Mouse (Mus musculus): ENCODE results near the gene Fam168a. TPM values are rescaled to one million over a fixed set of nuclear protein-coding genes. Genes with fewer than 3 reads are reported as not detected.

Gene Fam168a
- polyA plus RNA-seq, 1 experiment from 2014 or later: 46.1 TPM

DNA sequence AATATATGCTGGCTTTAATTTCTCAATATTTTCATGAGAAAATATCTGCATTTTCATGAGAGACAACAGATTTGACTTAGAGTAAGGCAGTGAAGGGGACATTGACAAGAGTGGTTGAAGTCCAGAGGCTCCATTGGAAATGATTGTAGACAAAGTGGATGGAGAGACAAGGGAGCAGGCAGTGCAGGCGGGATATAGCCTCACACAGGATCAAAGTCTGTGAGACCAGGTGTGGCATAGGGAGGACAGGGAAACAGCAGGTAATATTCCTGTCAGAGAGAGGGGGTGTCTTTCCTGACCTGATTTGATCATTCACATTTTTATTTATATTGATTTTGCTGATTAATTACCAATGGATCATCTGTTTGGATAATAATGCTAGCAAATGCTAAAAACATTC is 69.4 kb downstream of the Fam168a start:
- WGBS: 82% methylated on average over 1 of the region's 1 CpGs
- no peak for DNase-seq (ENCODE audit: low spot score)
- no peak for ATAC-seq (replicated peaks; ENCODE audit: low FRiP score, low TSS enrichment, low read depth)

DNA sequence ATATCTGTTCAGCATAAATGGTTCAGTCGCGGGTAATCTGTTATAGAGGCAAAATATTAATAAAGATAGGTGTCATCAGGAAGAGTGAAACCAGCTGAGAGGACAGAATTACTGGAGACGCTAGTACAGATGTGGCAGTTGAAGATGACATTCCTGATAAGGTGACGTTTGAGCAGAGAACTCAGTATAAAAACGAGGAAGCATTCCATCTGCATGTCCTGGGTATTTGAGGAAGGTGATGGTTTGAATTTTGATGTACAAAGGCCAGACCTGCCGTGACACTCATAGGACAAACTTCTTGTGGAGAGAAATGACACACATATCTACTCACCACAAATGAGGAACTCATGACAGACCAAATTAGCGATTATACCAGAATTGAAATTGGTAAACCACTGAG is 73.8 kb downstream of the Fam168a start:
- Histone ChIP-seq H3K4me1 (replicated peaks; ENCODE audit: control insufficient read depth, insufficient read depth, low read length) (no peaks in the 10 kb centered on the region; the same call in 1 of the 2 replicates), H3K27me3 (replicated peaks; ENCODE audit: control insufficient read depth, insufficient read depth, low read length) (no peaks in the 10 kb centered on the region), H3K27ac (ENCODE audit: low read depth) (no peak overlapping the region), H3K4me3 (ENCODE audit: low read depth, low read length) (no peak overlapping the region), H3K9ac (ENCODE audit: low read length) (no peak overlapping the region), H3K9me3 (ENCODE audit: control insufficient read depth, low read length) (no peaks in the 10 kb centered on the region), H3K4me2 (ENCODE audit: low read length) (no peak overlapping the region), H3K36me3 (ENCODE audit: control insufficient read depth, insufficient read depth, low read length) (no peaks in the 10 kb centered on the region)
- WGBS: 82% methylated on average over 7 of the region's 7 CpGs
- ATAC-seq (replicated peaks; ENCODE audit: low FRiP score, low TSS enrichment, low read depth) (no peak), DNase-seq (ENCODE audit: low spot score) (no peak)

More for the DNA sequence above, 69.4 kb downstream of the Fam168a start:
- no peaks in the 10 kb centered on the region for H3K36me3 ChIP-seq (ENCODE audit: control insufficient read depth, insufficient read depth, low read length)
- no peak overlapping the region for H3K9ac ChIP-seq (ENCODE audit: low read length)
- H3K9me3 ChIP-seq (ENCODE audit: control insufficient read depth, low read length): no peaks in the 10 kb centered on the region
- no peak overlapping the region for H3K4me2 ChIP-seq (ENCODE audit: low read length)
- H3K27me3 ChIP-seq (replicated peaks; ENCODE audit: control insufficient read depth, insufficient read depth, low read length): no peaks in the 10 kb centered on the region
- no peak overlapping the region for H3K4me3 ChIP-seq (ENCODE audit: low read depth, low read length)
- no peak overlapping the region for H3K27ac ChIP-seq (ENCODE audit: low read depth)
- H3K4me1 ChIP-seq (replicated peaks; ENCODE audit: control insufficient read depth, insufficient read depth, low read length): no peaks in the 10 kb centered on the region

GRCm38 (mm10) chr7:100784650-100785049 is 78.2 kb downstream of the Fam168a start:
- no peaks in the 10 kb centered on the region for H3K9me3 ChIP-seq (ENCODE audit: control insufficient read depth, low read length)
- no peak for DNase-seq (ENCODE audit: low spot score)
- 50% methylated on average over 2 of the region's 2 CpGs for WGBS
- H3K9ac ChIP-seq (ENCODE audit: low read length): no peak overlapping the region
- H3K36me3 ChIP-seq (ENCODE audit: control insufficient read depth, insufficient read depth, low read length): 0 out of 2 replicates have a peak, but pooled peaks cover 3% of the 10 kb centered on the region
- H3K4me3 ChIP-seq (ENCODE audit: low read depth, low read length): no peak overlapping the region
- no peak overlapping the region for H3K4me2 ChIP-seq (ENCODE audit: low read length)
- no peaks in the 10 kb centered on the region; the same call in 1 of the 2 replicates for H3K4me1 ChIP-seq (replicated peaks; ENCODE audit: control insufficient read depth, insufficient read depth, low read length)
- H3K27me3 ChIP-seq (replicated peaks; ENCODE audit: control insufficient read depth, insufficient read depth, low read length): no peaks in the 10 kb centered on the region
- no peak overlapping the region for H3K27ac ChIP-seq (ENCODE audit: low read depth)
- ATAC-seq (replicated peaks; ENCODE audit: low FRiP score, low TSS enrichment, low read depth): no peak

GRCm38 (mm10) chr7:100785426-100785825 is 79.0 kb downstream of the Fam168a start:
- Histone ChIP-seq H3K27me3 (replicated peaks; ENCODE audit: control insufficient read depth, insufficient read depth, low read length) (no peaks in the 10 kb centered on the region), H3K27ac (ENCODE audit: low read depth) (no peak overlapping the region), H3K4me2 (ENCODE audit: low read length) (no peak overlapping the region), H3K36me3 (ENCODE audit: control insufficient read depth, insufficient read depth, low read length) (0 out of 2 replicates have a peak, but pooled peaks cover 3% of the 10 kb centered on the region), H3K9me3 (ENCODE audit: control insufficient read depth, low read length) (no peaks in the 10 kb centered on the region), H3K4me3 (ENCODE audit: low read depth, low read length) (no peak overlapping the region), H3K9ac (ENCODE audit: low read length) (no peak overlapping the region), H3K4me1 (replicated peaks; ENCODE audit: control insufficient read depth, insufficient read depth, low read length) (no peaks in the 10 kb centered on the region; the same call in 1 of the 2 replicates)
- DNase-seq (ENCODE audit: low spot score) (no peak), ATAC-seq (replicated peaks; ENCODE audit: low FRiP score, low TSS enrichment, low read depth) (no peak)
- WGBS: 36% methylated on average over 4 of the region's 4 CpGs

GRCm38 (mm10) chr7:100786078-100786477 is 79.6 kb downstream of the Fam168a start:
- Histone ChIP-seq H3K4me2 (ENCODE audit: low read length) (no peak overlapping the region), H3K27me3 (replicated peaks; ENCODE audit: control insufficient read depth, insufficient read depth, low read length) (no peaks in the 10 kb centered on the region), H3K9me3 (ENCODE audit: control insufficient read depth, low read length) (no peaks in the 10 kb centered on the region), H3K4me1 (replicated peaks; ENCODE audit: control insufficient read depth, insufficient read depth, low read length) (no peaks in the 10 kb centered on the region; the same call in 1 of the 2 replicates), H3K4me3 (ENCODE audit: low read depth, low read length) (no peak overlapping the region), H3K27ac (ENCODE audit: low read depth) (no peak overlapping the region), H3K36me3 (ENCODE audit: control insufficient read depth, insufficient read depth, low read length) (0 out of 2 replicates have a peak, but pooled peaks cover 3% of the 10 kb centered on the region), H3K9ac (ENCODE audit: low read length) (no peak overlapping the region)
- 51% methylated on average over 1 of the region's 1 CpGs for WGBS
- ATAC-seq (replicated peaks; ENCODE audit: low FRiP score, low TSS enrichment, low read depth) (no peak), DNase-seq (ENCODE audit: low spot score) (no peak)

DNA sequence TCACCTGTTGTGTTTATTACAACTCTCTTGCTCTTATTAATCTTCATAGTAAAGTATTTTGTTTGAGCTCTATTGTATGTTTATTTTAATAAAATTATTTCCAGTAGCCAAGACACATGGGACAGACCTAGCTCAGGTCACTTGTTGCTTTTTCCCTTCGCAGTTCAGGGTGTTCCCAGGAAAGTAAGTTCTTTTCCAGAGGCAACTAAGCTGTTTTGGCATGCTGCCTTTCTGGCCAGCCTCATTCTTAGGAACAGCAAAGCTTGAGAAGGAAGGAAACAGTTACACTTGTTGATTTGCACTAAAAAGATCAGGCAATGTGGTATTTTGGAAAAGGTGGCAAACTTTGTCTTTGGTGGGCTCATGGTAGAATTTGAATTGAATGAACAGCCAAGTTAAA is 81.9 kb downstream of the Fam168a start:
- 0 out of 2 replicates have a peak, but pooled peaks cover 3% of the 10 kb centered on the region for H3K36me3 ChIP-seq (ENCODE audit: control insufficient read depth, insufficient read depth, low read length)
- H3K9me3 ChIP-seq (ENCODE audit: control insufficient read depth, low read length): no peaks in the 10 kb centered on the region
- H3K27me3 ChIP-seq (replicated peaks; ENCODE audit: control insufficient read depth, insufficient read depth, low read length): no peaks in the 10 kb centered on the region
- no peak overlapping the region for H3K4me3 ChIP-seq (ENCODE audit: low read depth, low read length)
- H3K4me1 ChIP-seq (replicated peaks; ENCODE audit: control insufficient read depth, insufficient read depth, low read length): no peaks in the 10 kb centered on the region; the same call in 1 of the 2 replicates
- no peak overlapping the region for H3K4me2 ChIP-seq (ENCODE audit: low read length)
- H3K27ac ChIP-seq (ENCODE audit: low read depth): no peak overlapping the region
- no peak overlapping the region for H3K9ac ChIP-seq (ENCODE audit: low read length)
- WGBS: 84% methylated on average over 1 of the region's 1 CpGs
- ATAC-seq (replicated peaks; ENCODE audit: low FRiP score, low TSS enrichment, low read depth) (no peak), DNase-seq (ENCODE audit: low spot score) (no peak)

DNA sequence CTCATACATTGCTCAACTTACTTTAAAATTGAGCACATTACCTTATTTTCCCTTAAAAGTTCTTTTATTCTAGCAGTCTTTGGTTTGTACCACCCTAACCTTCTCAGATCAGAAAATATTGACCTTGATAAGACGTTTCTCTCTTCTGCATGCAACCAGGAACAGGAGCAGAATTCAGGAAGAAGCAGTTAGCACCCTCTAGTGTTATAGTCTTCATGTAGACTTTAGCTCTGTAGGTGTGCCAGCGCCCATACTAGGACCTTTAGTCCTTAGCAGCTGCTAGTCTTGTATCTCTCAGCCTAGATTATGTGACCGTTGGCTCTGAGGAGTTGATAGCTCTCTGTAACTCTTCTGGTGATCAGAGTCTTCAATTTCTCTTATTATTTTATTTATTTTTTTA is 92.4 kb downstream of the Fam168a start:
- H3K4me1 ChIP-seq (replicated peaks; ENCODE audit: control insufficient read depth, insufficient read depth, low read length): no peaks in the 10 kb centered on the region
- 54% methylated on average over 3 of the region's 3 CpGs for WGBS
- H3K27me3 ChIP-seq (replicated peaks; ENCODE audit: control insufficient read depth, insufficient read depth, low read length): no peaks in the 10 kb centered on the region
- no peak overlapping the region for H3K4me3 ChIP-seq (ENCODE audit: low read depth, low read length)
- H3K27ac ChIP-seq (ENCODE audit: low read depth): no peak overlapping the region
- no peak overlapping the region for H3K9ac ChIP-seq (ENCODE audit: low read length)
- H3K9me3 ChIP-seq (ENCODE audit: control insufficient read depth, low read length): no peaks in the 10 kb centered on the region
- DNase-seq (ENCODE audit: low spot score) (no peak), ATAC-seq (replicated peaks; ENCODE audit: low FRiP score, low TSS enrichment, low read depth) (no peak)
- no peaks in the 10 kb centered on the region for H3K36me3 ChIP-seq (ENCODE audit: control insufficient read depth, insufficient read depth, low read length)
- no peak overlapping the region for H3K4me2 ChIP-seq (ENCODE audit: low read length)

DNA sequence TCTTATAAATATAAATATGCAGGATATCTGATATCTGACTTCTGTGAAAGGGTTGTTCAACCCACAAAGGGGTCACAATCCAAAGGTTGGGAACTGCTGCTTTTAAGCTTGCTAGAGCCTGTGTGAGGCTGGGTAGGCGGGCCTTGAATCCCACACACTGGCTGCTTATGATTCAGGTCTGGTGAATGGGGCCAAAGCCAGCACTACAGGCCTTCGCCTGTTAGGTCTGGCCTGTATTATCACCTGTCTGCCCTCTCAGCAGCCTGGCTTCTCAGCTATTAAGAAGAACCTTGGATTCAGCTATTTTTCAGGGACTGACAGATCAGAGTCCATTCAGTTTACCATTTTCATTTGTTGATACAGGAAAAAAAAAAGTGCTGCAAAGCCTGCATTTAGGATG is 99.0 kb downstream of the Fam168a start:
- ATAC-seq (replicated peaks; ENCODE audit: low FRiP score, low TSS enrichment, low read depth) (no peak), DNase-seq (ENCODE audit: low spot score) (no peak)
- H3K9me3 ChIP-seq (ENCODE audit: control insufficient read depth, low read length): no peaks in the 10 kb centered on the region
- H3K27ac ChIP-seq (ENCODE audit: low read depth): no peak overlapping the region
- H3K4me3 ChIP-seq (ENCODE audit: low read depth, low read length): no peak overlapping the region
- no peaks in the 10 kb centered on the region for H3K36me3 ChIP-seq (ENCODE audit: control insufficient read depth, insufficient read depth, low read length)
- H3K4me2 ChIP-seq (ENCODE audit: low read length): no peak overlapping the region
- H3K27me3 ChIP-seq (replicated peaks; ENCODE audit: control insufficient read depth, insufficient read depth, low read length): no peaks in the 10 kb centered on the region
- H3K9ac ChIP-seq (ENCODE audit: low read length): no peak overlapping the region
- no peaks in the 10 kb centered on the region for H3K4me1 ChIP-seq (replicated peaks; ENCODE audit: control insufficient read depth, insufficient read depth, low read length)
- 77% methylated on average over 2 of the region's 2 CpGs for WGBS

GRCm38 (mm10) chr7:100811912-100812311 is 105.5 kb downstream of the Fam168a start:
- Histone ChIP-seq H3K27ac (ENCODE audit: low read depth) (no peak overlapping the region), H3K4me1 (replicated peaks; ENCODE audit: control insufficient read depth, insufficient read depth, low read length) (no peaks in the 10 kb centered on the region), H3K4me3 (ENCODE audit: low read depth, low read length) (no peak overlapping the region), H3K36me3 (ENCODE audit: control insufficient read depth, insufficient read depth, low read length) (no peaks in the 10 kb centered on the region), H3K27me3 (replicated peaks; ENCODE audit: control insufficient read depth, insufficient read depth, low read length) (no peaks in the 10 kb centered on the region), H3K9ac (ENCODE audit: low read length) (no peak overlapping the region), H3K9me3 (ENCODE audit: control insufficient read depth, low read length) (no peaks in the 10 kb centered on the region), H3K4me2 (ENCODE audit: low read length) (no peak overlapping the region)
- 77% methylated on average over 5 of the region's 5 CpGs for WGBS
- DNase-seq (ENCODE audit: low spot score): no peak
- ATAC-seq (replicated peaks; ENCODE audit: low FRiP score, low TSS enrichment, low read depth): no peak
